Mouse (Mus musculus): Measurements from ENCODE around the gene Dock4.
A peak's percentile ranks its signal among the peaks of the same experiment; 100 is the strongest.

Dock4 gene

DNA sequence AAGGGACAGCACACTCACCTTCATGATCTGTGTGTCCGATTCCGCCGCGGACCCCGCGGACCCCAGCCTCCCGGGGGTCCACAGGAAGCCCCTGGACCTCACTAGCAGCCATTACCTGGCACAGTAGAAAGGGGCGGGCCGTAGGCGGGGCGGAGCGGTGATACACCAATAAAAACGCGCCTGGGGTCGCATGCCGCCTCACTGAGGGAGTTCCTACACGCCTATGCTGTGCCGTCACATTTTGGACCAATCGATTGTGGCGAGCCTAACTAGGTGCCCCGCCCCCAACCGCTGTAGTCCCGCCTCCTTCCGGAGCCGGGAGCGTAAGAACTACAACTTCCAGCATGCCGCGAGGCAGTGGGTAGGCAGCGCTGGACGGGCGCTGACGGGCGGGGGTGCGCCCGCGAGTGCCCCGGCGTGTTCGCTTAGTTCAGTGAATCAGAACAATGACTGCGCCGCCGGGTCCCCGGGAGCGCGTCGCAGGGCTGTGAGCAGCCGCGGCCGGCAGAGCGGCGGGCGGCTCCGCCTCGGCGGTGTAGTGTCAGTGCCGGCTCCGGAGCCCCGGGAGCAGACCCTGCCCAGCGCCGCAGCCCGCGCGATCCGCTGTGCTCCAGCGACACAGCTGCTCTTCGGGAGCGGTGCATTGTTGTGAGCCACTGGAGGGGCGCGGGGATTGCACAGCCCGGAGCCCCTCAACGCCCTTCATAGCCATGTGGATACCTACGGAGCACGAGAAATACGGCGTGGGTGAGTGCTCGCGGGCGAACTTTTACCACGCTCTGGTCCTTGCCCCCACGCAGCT, at the start of gene Dock4, which contains the start of gene Zfp277:
Gene Dock4 (plus strand): TSS at position 305 of the 802 bp plus-strand sequence.
Gene Zfp277 (minus strand): TSS at position 255 of the 802 bp plus-strand sequence.
- peak; percentile 94 for DNase-seq (ENCODE audit: extremely low read depth, low read depth)

DNA sequence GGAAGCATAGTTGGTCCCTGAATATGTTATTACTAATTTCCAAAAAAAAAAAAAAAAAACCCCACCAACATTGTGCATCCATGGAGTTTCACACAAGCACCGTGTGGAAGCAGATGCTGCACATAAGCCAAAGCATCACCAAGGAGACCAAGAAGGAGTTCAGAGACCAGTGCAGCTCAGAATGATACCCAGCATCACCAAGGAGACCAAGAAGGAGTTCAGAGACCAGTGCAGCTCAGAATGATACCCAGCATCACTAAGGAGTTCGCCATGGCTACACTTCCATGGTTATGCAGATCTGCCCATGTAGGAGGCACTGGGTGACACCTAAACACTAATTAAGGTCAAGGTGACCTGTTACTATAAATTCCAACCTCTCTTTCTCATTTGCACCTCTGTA, 46.8 kb upstream of the Dock4 start:
- DNase-seq (ENCODE audit: extremely low read depth, low read depth), result no peak

DNA sequence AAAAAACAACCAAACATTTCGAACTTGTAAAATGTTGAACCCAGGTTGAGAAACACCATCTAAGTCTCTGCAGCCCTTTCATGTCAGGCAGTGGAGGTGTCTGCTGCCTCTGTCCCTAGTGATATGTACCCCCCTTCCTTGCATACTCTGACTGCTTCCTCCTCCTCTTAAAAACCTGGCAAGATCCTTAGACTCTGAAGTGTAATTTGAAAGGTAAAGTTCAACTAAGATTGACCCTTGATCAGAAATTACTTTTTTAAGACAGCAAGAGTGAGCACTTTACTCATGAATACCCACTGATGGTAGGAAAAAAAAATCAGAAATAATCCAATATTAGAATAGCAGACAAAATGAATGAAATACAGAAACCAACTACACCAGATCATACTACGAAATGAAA, 46.4 kb upstream of the Dock4 start:
- DNase-seq (ENCODE audit: extremely low read depth, low read depth), result no peak

DNA sequence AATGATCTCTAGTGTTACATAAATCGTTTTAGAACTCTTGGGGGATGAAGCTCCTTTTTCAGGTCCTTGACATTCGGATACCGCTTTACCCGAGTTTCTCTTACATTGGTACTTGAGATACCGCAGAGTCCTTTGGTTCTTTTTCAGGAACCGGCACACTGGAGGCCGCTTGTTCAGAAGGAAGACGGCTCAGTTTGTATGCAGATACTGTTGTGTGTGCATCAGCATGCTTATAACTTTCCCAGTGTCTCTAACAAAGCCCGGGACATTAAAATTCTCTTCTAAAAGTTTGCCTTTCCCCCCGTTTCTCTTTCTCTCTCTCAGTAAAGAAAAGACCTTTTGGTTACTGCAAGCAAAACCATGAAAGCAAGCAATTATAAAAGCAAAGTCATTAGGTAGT, 45.9 kb upstream of the Dock4 start:
- no peak for DNase-seq (ENCODE audit: extremely low read depth, low read depth)

DNA sequence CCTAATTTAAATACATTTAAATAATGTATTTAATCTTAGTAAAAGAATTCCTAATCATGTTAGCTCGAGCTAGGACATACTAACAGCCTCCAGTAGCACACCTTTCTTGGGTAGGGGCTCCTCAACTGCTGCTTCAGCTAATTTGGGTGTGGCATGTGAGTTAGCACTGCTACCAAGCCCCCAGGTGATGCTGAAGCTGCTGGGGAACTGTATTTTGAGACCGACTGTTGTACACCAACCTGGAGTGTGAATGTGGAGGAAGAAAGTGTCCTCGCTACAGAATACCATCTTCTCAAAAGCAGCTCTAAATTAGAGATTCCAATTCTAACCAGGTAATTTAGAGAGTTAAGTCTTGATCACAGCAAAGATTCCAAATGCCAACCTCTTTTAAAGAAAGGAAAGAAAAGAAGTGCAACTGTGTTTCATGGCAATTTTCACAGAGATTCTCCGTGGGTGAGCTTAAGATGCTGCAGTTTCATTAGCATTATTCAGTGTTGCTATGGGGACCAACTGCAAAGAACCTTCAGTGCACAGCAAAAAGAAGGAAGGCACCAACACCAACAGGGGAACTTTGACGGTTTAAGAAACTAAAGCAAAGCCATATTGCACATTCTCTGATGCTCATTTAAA, 31.0 kb upstream of the Dock4 start:
- DNase-seq (ENCODE audit: extremely low read depth, low read depth), result no peak

DNA sequence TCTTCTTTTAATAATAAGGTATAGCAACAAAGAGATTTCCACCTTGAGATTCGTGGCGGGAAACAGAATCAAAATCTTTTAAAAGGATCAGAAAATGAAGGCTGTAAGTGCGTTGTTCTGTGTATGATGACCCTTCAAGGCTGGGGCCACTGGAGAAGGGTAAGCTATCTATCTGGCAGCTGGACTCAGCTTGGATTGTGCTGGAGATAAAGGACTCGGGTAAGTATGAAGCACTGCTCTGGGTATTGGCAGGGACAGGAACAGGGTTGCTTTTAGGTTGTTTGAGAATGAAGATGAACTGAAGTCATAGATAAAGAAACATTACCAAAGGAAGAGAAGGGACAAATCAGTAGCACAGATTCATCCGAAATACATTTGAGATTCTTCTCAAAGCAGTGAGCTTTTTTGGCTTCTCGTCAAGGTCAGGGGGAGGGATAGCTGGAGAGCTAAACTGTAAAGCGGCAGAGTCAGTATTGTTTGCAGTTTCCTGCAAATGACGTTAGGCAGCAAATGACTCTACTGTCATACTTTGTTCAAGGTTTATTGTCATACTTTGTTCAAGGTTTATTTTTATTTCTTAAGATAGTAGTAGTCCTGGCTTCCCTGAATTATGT, 30.3 kb upstream of the Dock4 start:
- DNase-seq (ENCODE audit: extremely low read depth, low read depth), result no peak

DNA sequence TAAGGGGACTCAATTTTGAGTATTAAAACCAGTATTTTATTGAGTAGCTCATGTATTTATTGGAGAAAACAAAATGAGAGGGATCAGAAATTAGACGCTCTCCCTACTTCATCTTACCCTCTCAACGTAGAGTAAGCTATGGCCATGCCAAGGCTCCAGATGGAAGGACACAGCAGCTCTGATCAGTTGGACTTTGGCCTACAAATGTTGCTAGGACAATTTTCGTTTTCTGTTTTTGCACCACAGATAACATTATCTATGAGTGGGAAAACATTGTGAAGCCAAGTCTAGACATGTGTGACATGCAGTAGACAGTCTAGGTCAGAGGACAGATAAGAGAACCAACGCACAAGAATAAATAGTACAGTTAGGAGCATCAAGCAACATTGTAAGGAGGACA, 28.5 kb upstream of the Dock4 start:
- no peak for DNase-seq (ENCODE audit: extremely low read depth, low read depth)

DNA sequence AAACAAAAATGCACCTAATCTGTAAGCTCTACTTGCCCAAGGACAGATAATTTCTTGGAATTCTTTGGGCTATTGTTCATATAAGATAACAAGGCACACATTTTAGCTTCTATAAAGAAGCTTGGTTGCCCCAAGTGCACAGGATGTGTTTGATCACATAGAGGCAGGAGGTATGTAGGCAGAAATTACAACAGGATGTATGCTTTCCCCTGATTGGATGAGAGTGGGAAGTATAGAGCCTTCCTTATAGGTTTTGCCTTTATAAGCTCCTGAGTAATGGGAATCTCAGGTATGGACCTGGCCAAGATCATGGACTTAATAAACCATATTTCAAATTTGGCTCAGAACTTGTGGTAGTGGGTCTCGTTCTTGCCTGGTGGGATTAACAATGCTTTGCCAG, 20.8 kb upstream of the Dock4 start:
- DNase-seq (ENCODE audit: extremely low read depth, low read depth), result no peak

DNA sequence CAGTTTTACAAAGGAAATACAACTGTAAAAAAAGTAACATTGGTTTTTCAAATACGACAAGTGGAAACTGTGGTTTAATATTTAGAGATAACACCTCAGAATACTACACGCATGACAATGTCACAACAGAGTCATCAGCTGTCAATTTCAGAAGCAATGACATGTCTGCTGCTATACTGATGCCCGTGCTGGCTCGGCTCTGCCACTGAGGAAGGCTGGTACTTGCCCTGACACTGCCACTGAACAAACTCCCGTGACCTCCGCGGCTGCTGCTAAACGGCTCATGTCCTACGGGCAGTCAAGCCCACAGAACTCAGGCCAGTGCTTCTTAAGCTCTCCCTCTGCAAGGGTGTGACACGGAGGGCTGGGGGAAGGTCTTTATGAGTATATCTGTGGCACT, 18.1 kb upstream of the Dock4 start:
- no peak for DNase-seq (ENCODE audit: extremely low read depth, low read depth)

DNA sequence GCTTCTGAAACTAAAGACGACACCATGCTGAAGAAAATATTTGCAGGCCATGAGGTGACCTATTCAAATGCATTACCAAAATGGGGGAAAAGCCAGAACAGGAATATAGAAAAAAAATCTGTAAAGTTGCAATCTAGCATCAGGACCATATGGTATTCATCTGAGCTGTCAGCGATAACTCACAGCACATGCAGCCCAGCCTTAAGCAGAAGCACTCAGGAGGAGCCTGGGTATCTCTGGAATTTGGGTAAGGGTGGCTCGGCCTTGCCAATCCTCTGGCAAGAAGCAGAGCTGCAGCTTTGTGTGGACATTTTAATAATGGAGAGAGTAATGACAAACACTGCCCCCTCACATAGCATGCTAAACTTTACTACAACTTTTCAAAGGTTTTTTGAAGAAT, 15.8 kb upstream of the Dock4 start:
- DNase-seq (ENCODE audit: extremely low read depth, low read depth), result no peak

DNA sequence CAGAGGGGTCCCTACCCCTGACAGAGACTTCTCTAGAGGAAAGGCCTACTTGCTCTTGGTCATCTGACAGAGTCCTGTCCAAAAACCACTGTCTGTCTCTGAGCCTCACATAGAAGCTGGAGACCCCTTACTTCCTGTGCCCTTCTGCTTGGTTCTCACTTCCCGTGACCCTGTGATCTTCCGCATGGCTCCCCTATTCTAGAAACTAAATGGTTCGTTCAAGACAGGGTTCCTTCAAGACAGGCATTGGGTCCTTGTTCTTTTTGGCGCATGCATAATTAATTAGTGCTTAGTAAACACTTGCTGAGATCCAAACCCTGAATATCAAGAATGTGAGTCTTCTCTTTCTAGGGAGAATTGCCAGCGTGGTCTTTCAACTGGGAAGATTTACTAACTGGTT, 14.7 kb upstream of the Dock4 start:
- DNase-seq (ENCODE audit: extremely low read depth, low read depth), result no peak

DNA sequence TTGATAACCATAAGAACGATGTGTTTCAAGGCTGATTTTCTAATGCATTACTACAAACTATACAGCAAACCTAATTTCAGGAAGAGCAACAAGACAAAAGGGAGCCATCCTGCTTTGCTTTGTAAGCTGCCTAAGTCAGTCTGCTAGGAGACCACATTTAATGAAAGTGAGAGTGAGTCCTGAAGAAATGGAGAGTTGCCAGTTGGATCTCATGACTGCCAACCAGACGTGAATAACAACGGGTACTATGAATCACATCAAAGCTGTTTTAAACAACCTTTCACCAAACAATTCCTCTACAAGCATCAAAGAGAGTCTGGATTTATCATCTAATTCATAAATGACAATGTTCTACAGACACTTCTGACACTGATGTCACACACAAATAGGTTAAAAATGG, 11.7 kb upstream of the Dock4 start:
- DNase-seq (ENCODE audit: extremely low read depth, low read depth), result no peak

DNA sequence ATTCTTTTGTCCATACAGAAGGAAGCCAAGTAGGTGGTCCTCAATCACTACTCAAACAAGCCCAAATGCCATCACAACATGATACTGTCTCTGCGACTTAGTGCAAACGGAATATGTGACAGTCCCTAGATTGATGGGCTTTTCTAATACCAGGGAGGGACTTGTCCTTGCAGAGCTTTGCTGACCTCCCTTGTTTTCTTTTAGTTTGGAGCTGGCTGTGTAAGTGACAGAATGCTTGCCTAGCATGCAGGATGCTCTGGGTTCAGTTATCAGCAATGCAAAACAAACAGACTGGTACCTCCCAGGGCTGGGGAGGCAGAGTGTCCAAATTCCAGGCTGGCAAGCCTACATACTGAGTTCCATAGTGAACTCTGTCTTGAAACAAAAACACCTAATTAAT, 7.7 kb upstream of the Dock4 start:
- no peak for DNase-seq (ENCODE audit: extremely low read depth, low read depth)

DNA sequence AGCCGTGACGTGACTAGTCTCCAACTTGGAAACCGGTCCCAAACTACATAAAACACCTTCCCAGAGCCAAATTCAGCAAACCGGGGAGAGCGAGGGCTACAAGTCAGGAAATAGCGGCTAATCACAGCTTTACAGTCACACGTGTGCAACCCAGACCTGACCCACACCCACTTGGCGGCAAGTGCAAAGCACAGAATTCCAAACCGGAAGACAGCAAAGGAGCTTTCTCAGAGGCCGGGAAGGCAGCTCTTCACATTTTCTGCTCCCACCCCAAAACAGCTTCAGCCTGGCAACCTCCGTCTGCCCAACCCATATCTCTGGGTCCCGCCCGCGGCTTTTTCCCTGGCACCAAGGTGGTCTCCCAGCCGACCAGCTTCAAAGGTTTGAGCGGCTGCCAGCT, 546 bp upstream of the Dock4 start:
- peak; percentile 12 for DNase-seq (ENCODE audit: extremely low read depth, low read depth)

DNA sequence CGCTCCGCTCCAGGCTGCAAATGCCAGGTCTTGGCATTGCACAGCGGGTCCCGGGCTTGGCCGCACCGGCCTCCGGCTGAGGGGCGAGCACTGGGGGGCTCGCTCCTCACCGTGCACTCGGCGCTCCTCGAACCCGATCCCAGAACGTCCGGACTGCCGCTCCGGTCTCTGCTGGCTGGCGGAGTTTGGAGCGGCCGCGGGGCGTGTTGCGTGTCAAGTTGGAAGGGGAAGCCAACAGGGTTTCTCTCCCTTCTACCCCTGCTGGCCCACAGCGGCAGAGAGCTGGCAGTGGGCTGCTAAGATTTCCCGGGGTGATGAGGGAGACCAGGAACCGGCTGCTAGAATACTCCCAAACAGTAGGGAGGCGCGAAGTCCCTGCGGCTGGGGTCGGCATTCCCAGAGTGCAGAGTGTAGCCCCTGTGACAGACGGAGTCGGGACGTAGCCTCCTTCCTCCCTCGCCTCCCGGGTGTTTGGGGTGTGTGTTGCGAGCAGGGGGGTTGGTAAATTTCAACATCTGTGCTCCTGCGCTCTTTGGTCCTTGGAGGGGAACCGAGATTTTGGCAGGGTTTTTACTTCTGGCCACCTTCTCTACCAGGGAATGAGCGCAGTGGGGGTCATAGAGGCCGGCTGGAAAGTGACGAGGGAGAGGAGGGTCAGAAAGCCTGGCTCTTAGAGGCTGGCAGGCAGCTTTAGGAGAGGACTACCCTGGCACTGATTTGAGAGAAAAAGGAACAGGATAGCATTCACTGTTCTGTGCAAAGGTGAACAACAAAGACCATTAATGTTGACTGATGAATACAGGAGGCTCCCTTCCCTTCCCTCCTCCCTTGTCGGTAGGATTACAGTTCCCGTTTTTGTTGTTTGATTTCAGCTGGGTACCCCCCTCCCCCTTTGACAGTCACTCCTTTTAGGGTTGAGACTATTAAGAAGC, 964 bp downstream of the Dock4 start:
- DNase-seq (ENCODE audit: extremely low read depth, low read depth), result no peak

DNA sequence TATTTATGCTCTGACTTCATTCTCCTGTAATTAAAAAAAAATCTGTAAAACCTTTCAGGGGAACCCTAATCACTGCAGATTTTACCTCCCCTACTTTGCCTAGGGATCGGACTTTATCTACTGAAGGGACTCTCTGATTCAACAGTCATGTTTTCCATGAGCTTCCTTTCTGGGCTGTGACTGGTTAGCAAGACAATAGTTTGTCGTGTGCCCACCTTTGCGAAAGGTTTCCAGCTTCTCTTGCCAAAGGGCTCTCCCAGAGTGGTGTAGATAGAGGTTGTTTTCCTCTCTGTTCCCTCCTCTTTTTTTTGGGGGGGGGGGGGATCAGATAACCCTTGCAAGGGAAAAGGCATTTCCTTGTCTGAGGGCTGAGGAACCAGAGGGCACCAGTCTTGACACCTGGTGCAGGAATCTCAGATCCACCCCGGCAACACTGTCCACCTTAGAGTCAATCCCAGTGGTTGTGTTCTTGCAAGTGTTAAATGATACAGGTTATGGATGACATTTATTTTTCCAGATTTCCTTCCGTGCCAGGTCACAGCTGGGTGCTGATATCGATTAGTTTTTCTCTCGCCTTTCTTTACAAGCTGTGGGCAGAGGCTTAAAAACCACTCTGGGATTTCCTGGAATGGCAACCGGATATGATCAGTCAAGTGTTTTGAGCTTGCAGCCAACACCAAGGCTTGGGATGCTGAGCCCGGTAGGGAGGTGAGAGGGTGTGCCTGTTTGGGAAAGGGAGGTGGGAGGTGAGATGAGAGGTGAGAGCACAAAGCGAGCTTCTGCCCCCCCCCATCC, 2.0 kb downstream of the Dock4 start:
- DNase-seq (ENCODE audit: extremely low read depth, low read depth), result no peak

DNA sequence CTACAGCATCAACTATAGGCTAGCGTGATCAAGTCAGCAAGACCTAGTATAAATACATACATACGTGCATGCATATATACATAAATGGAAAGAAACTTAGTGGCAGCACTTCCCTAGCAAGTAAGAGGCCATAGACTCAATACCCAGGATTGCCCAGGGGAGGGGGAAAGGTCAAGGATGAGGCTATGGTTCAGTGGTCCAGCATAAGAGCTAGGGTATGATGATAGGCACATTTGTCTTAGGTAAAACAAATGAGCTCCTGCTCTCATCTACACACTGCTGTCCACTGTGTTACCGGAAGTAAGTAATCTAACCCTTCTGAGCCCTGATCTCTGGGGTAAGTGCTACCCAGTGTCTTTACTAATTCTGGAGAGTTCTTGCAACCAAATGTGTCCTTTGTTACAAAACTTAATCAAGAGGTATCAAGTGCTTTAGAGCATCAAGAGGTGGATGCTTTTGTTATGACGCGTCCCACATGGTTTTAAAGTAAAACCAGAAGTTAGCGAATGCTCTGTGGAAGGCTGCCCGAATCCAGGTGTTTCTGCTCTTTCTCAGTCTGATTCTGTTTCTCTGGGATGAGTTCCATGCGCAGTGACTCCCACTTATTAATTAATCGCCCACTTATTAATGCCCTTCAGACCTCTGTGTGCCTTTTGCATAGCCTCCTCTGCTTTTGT, 3.5 kb downstream of the Dock4 start:
- no peak for DNase-seq (ENCODE audit: extremely low read depth, low read depth)

DNA sequence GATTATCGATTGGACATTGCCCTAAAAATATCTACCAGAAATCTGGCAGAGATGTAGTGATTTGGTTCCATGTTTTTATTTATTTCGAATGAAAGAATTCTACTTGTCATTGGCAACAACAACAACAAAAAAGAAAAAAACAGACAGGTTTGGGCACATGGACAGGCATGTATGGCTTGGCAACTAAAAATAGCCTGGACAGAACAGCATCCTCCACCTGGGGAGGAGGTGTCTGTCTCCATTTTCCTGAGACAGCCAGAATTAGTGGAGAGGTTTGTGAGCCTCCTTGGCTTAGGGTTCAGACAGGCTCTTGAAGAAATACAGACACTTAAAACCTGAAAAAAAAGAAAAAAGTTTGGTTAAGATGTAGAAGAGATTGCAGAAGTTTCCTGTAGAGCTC, 10.8 kb downstream of the Dock4 start:
- DNase-seq (ENCODE audit: extremely low read depth, low read depth), result no peak

DNA sequence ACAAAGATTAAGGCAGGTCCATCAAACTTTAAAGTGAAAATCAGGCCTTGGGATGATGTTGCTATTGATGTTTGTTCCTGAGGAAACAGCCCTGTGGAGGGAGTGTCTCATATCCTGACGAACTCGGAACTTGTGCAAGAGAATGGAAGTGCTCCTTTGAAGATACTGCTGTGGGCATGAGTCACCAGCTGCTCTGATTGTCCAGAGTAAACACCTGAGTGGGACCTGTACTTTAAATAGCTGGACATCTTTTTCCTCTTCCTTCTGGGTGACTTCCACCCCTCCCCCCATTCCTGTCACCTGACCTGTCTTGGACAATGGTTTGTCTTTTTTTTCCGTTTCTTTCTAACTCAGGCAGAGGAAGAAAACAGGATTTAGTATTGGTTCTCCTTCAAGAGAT, 13.2 kb downstream of the Dock4 start:
- DNase-seq (ENCODE audit: extremely low read depth, low read depth), result no peak

DNA sequence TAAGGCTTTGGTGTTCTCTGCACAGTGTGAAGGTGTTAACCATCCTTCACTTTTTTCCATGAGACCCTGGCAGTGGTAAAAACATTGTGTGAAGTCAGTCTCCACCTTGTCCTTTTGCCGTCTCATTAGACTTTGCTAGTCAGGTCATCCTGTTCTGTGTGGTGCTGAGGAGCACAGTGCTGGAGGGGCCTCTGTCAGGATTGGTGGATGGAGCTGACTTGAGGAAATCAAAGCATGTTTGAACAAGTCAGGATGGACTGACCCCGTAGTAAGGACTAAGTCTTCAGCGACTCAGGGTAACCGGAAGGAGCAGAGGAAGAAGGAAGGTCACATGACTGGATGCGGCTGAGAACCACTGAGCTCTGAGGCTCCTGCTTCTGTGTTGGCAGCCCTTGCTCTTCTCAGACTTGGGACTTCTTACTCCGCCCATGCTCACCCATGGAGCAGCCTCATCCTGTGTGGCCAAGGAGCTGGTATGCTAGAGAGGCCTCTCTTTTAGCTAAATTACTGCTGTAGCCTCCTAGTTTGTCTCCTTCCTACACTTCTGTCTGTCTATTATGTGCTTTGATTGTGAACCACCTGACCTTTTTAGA, 14.0 kb downstream of the Dock4 start:
- no peak for DNase-seq (ENCODE audit: extremely low read depth, low read depth)

Data from MEL-GATA-1-ER (cell line).